Mouse (Mus musculus): ENCODE results near the gene Prune1.

GRCm38 (mm10) chr3:95284062-95284461 is 2.2 kb upstream of the Prune1 start:
- TF ChIP-seq GATA1 (IDR thresholded peaks at IDR 0.05; ENCODE audit: low read length) (no peak), TAL1 (IDR thresholded peaks at IDR 0.05; ENCODE audit: low read length) (no peak)
